Mouse (Mus musculus): Measurements from ENCODE around the gene Uchl1.
A peak's percentile ranks its signal among the peaks of the same experiment; 100 is the strongest.

Gene Uchl1

DNA sequence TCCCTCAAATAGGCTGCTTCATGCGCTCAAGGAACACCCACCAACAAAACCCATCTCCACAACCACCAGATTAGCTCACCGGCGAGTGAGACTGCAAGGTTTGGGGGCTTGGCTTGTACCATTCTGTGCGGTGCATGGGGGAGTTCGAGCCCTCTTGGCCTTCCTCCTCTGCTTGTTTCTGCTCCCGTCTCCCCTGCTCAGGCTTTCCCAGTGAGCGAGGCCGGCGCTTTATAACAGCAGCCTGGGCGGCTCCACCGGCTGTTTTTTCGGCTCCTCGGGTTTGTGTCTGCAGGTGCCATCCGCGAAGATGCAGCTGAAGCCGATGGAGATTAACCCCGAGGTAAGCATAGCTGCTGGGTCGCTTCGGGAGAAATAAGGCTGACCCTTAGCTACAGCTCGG lies at the start of gene Uchl1:
TSS of gene Uchl1 (plus strand) at position 109 of the 400 bp plus-strand sequence.
- peak; percentile 93 for DNase-seq

DNA sequence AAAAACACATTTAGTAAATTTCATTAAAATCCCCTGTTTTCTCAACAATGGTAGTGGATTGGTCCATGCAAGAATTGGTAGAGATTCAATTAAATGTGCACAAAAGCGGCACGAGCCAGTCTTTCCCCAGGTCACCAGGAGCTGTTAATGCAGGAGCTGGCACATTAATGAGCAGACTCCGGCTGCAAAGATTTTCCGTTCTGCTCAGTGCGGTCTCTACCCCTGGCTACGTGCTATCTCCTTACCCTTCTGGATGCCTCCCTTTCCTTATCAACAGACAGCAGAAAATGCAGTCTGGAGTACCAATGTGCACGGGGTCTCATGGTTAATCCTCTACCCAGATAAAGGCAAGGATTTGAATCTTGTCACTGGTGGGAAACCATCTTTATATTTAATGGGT lies 48.1 kb upstream of the Uchl1 start:
- no peak for DNase-seq

DNA sequence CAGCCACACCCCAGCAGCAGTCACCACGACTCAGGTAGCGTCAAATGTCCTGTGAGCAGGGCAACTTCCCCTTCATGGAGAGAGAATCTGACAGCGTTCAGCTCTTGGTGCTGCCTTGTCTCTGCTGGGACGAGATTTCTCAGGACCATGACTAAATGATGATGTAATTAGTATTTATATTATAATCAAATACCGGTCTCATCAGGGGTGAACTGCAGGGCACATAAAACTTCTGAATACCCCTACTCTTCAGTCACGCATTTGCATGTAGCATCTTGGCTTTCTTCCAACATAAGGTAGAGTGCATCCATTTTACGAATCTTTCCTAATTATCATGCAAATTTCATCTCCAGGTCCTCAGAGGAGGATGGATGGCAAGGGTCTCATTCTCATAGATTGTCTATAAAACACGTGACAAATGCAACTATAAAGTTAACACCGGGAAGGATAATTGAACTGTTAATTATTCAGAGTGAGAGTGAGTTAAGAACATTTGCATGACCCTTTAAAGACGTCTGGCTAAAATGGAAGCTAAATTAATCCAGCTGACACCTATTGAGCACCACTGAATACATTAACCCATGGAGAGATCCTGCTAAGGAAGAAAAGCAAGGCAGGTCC lies 40.3 kb upstream of the Uchl1 start:
- no peak for DNase-seq

DNA sequence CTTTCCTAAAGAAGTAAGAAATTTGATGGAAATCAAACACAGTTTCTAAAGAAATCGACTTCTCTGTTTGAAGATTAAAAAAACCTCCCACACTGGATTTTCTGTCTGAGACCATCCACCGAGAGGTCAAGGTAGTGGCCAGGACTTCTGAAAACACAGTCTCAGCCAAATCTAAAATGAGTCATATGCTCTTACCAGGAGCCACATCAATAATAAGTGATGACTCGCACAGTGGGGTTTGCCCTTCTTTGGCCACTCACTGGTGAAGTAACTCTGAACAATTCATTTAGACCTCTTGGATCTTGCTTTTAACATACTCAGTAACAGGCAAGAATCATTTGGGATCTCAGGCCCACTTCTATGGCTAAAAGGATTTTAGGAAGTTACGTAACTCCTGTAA lies 33.7 kb upstream of the Uchl1 start:
- no peak for DNase-seq

DNA sequence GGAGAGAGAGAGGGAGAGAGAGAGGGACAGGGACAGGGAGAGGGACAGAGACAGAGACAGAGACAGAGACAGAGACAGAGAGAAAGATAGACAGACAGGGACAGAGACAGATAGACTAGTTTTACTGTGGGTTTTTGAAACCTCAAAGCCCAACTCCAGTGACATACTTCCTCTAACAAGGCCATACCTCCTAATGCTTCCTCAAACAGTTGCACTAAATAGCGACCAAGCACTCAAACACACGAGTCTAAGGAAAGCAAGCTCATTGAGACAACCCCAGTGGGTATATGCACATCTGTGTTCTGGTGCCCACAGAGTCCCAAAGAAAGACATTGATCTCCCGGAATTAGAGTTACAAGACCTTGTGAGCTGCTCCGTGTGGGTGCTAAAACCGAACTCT lies 32.6 kb upstream of the Uchl1 start:
- DNase-seq = no peak

DNA sequence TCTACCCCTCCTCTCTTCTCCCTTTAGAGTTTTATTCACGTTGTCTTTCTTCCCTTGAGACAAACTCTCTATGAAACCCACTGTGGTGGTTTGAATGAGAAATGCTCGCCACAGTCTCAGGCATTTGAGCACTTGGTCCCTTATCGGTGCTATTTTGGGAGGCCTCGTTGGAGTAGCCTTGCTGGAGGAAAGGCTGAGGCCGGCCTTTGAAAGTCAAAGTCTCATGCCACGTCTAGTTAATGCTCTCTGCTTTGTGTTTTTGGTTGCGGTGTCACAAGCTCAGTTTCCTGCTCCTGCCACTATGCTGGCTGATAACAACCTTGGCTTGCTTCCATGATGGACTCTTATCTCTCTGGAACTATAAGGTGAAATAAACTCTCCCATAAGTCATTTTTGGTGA lies 28.4 kb upstream of the Uchl1 start:
- no peak for DNase-seq

DNA sequence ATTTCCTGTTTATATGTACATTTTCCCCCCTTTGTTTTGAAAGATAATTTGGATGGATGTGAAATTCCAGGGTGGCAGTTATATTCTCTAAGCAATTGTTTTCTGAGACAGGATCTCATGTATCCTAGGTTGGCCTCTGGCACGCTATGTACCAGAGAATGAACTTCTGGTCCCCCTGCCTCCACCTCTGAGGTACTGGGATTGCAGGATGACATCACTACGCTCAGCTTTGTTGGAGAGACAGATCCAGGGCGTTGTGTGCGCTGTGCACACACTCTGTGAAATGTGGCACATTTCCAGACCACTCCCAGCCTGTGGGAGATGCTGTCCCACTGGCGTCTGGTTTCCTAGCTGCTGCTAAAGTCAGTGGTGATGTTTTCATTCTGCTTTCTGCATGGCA lies 21.7 kb upstream of the Uchl1 start:
- DNase-seq = no peak

GRCm38 (mm10) chr5:66675189-66675890 lies 551 bp upstream of the Uchl1 start:
- DNase-seq = peak; percentile 66

DNA sequence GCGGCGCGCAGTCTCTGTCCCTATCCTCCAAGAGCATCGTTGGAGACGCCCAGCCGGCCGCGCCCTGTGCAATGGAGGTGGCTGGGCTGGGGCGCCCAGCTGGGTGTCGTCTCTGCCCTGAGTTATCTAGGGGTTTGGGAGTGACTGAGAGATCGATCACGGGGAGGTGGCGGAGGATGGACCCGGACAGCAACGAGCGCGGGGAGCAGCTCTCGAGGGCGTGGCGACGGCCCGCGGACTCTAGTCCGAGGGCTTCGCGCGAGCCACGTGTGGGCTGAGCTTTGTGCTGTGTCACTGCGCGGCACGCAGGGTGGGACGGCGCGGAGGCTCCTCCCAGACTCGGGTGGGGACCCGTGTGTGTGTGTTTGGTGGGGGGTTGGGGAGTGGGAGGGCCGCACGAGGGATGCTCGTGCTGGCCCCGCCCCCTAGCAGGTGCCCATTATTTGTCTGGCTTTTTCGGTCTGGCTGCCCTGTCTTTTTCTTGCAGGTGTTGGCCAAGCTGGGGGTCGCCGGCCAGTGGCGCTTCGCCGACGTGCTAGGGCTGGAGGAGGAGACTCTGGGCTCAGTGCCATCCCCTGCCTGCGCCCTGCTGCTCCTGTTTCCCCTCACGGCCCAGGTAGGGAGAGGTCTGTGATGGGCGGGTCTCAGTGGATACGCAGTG lies 696 bp downstream of the Uchl1 start:
- peak; percentile 76 for DNase-seq

- peak; percentile 44 for DNase-seq
These were observed 1.8 kb downstream of the Uchl1 start for GRCm38 (mm10) chr5:66677411-66678345.

- peak; percentile 32 for DNase-seq
These were observed 3.3 kb downstream of the Uchl1 start for GRCm38 (mm10) chr5:66679222-66679621.

GRCm38 (mm10) chr5:66685930-66686329 lies 10.0 kb downstream of the Uchl1 start:
- no peak for DNase-seq

GRCm38 (mm10) chr5:66686863-66687262 lies 11.0 kb downstream of the Uchl1 start:
- DNase-seq = no peak

DNA sequence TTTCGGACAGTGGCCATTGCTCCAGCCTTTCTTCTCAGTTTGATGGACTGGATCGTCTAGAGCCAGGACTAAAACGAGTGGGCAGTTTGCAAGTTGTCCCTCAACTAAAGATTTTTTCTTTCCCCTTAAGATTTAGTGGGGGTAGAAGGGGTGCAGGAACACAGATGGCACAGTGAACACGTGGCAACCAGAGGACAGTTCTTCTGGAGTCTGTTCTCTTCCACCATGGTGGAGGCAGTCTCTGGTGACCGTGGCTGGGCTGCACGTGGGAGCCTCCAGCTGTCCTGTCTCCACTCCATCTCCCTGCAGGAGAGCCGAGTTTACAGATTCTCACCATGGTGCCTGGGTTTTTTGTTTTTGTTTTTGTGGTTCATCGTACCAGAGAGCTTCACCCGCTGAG lies 11.8 kb downstream of the Uchl1 start:
- no peak for DNase-seq

DNA sequence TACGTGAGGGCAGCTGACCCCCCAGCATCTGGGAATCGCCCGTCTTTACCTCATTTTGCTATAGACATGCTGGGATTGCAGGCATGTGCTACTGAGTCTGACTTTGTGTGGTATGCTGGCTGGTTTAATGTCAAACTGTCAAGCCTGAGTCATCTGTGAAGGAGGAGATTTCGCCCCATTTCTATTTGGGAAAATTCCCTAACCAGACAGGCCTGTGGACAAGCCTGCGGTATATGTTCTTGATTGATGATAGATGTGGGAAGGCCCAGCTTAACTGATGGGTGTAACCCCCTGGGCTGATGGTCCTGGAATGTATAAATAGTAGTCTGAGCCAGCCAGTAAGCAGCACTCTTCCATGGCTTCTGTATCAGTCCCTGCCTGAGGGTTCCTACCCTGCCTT lies 12.4 kb downstream of the Uchl1 start:
- DNase-seq = no peak

- DNase-seq = no peak
These were observed 13.9 kb downstream of the Uchl1 start for GRCm38 (mm10) chr5:66689796-66690195.

DNA sequence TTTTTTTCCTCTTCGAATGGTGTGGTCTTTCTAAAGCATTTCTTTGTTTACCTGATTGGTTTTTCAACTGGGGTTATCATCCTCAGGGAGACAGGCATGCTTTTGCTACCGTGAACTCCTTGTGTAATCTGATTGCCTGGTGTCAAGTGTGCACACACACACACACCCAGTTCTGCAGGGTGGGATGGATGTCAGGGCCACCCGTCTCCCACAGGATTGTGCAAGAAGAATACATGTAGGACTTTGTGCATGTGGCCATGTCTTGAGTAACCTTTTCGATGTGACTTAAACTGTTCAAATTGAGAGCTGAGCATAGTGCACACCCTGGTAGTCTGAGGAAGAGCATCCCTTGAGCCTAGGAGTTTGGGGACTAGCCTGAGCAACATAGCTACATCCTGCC lies 17.3 kb downstream of the Uchl1 start:
- DNase-seq = no peak

- DNase-seq = peak; percentile 42
These were observed 21.2 kb downstream of the Uchl1 start for GRCm38 (mm10) chr5:66697119-66697518.

DNA sequence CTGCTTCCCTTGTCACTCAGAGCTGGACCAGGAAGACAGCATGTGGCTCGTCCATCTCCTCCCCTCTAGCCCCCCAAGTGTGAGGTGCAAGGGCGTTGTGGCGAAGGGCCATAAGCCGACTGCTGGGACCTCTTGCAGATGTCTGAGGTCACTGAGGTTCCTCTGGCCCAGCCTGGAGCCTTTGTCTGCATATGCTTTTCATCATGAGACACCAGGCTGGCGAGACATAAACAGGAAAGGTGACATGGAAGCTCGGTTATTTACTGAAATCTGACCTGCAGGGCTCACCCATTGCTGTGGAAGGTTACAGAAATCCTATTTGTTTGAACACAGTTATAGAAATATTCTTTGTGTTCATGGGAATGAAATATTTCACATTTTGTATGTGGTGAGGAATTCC lies 24.0 kb downstream of the Uchl1 start:
- DNase-seq = no peak

DNA sequence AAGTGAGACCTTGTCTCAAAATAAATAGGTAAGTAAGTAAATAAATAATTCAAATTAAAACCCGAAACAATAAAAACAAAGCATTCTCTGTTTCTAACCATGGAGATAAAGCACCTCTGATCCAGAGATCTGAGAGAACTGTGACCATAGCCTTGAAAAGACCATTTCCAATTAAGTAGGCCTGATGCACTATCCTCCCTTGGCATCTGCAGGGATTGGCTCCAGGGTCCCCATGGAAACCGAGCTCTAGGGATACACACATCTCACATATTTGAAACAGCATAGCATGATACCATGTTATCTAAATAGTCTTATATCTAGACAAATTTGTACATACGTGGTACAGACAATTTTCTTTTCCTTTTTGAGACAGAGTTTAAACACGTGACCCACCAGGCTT lies 26.1 kb downstream of the Uchl1 start:
- no peak for DNase-seq

GRCm38 (mm10) chr5:66703317-66704004 lies 27.6 kb downstream of the Uchl1 start:
- DNase-seq = no peak

GRCm38 (mm10) chr5:66707859-66708258 lies 32.0 kb downstream of the Uchl1 start:
- no peak for DNase-seq
